Mouse (Mus musculus) liver, postnatal 0 days (tissue): Measurements from ENCODE around the gene 4933415A04Rik. TPM values are rescaled to one million over a fixed set of nuclear protein-coding genes. Genes with fewer than 3 reads are reported as not detected.

Source experiments
- ATAC-seq: fragments of 200-750 bp; cut with Nextera tagmentation; 2 replicates; pipeline ENCODE4 v1.8.0; 2017; ENCODE audit warnings: mild to moderate bottlenecking, moderate library complexity
- DNase-seq: peaks from one replicate; pipeline ENCODE4 v3.0.0-alpha.2; 2016
- H3K27ac ChIP-seq: fragments of 300-500 bp; sonication (generic); 2 replicates; pipeline ENCODE4 v1.5.1; 2014; ENCODE audit warnings: antibody characterized with exemption, moderate library complexity, mild to moderate bottlenecking, low read depth
- H3K27me3 ChIP-seq: fragments of 300-500 bp; sonication (generic); 2 replicates; pipeline ENCODE4 v1.6.1; 2014; ENCODE audit warnings: low read length, control low read depth, mixed read lengths; ENCODE audit not compliant: insufficient read depth
- H3K36me3 ChIP-seq: fragments of 300-500 bp; sonication (generic); replicated peaks from 2 replicates; pipeline ENCODE4 v1.6.1; 2014; ENCODE audit warnings: mild to moderate bottlenecking, control low read depth, low read length, moderate library complexity, mixed read lengths; ENCODE audit not compliant: insufficient read depth
- H3K4me1 ChIP-seq: fragments of 300-500 bp; sonication (generic); 2 replicates; pipeline ENCODE4 v1.6.1; 2014; ENCODE audit warnings: antibody characterized with exemption, mild to moderate bottlenecking, control low read depth; ENCODE audit not compliant: insufficient read depth
- H3K4me2 ChIP-seq: fragments of 300-500 bp; sonication (generic); 2 replicates; pipeline ENCODE4 v1.6.1; 2014; ENCODE audit warnings: low read depth, mild to moderate bottlenecking, low read length, moderate library complexity, mixed read lengths
- H3K4me3 ChIP-seq: fragments of 300-500 bp; sonication (generic); 2 replicates; pipeline ENCODE4 v1.5.1; 2014; ENCODE audit warnings: low read depth, low read length
- H3K9ac ChIP-seq: fragments of 300-500 bp; sonication (generic); replicated peaks from 2 replicates; pipeline ENCODE4 v1.6.1; 2014; ENCODE audit warnings: mild to moderate bottlenecking, moderate library complexity
- H3K9me3 ChIP-seq: fragments of 300-500 bp; sonication (generic); 2 replicates; pipeline ENCODE4 v1.6.1; 2016; ENCODE audit warnings: mild to moderate bottlenecking, control low read depth, low read length, mixed read lengths
- CTCF ChIP-seq: sonication (generic); IDR thresholded peaks from 2 replicates; pipeline ENCODE4 v1.5.1; 2016; ENCODE audit warnings: antibody characterized with exemption, low read depth
- EP300 ChIP-seq: IDR thresholded peaks from 2 replicates; pipeline ENCODE4 v1.6.1; 2016; ENCODE audit warnings: antibody characterized with exemption, low read depth, mild to moderate bottlenecking
- WGBS: fragments of 180-500 bp; shearing (Covaris S2); extraction: QIAGEN DNeasy Blood & Tissue Kit; methylation state at CpG from one replicate; pipeline ENCODE4 v1.1.7; 2014; ENCODE audit not compliant: insufficient replicate concordance; 5-methylcytosine and 5-hydroxymethylcytosine counted together
- polyA plus RNA-seq: library from polyadenylated mRNA; unstranded; fragments of >200 nt; fragmentation: Nextera tagmentation; extraction: Ambion mirVana; gene quantifications from 2 replicates; pipeline ENCODE4 v1.2.1, GENCODE M21; 2015

Gene 4933415A04Rik
- polyA plus RNA-seq, 1 experiment from 2014 or later: 0.51 TPM

DNA sequence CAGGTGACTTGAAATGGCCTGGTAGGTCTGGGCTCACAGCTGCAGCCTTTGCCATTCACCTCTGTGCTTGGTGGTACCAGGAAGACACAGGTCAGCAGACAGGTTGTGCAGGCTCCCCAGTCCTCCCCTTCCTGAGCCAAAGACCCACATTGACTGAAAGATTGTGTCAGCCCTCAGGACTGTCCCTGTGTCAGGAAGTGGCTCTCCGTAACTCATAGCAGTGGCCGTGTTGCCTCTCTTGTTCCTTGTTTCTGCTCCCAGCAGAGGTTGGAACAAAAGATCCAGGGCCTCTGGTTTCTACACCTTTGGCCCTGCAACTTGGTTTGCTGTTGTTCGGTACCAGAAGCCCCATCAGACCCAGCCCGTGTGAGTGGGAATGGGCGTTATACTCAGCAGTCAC lies 17.7 kb upstream of the 4933415A04Rik start:
- TF ChIP-seq CTCF: no peak
- TF ChIP-seq EP300: no peak
- H3K9ac ChIP-seq: no peak overlapping the region
- DNase-seq: no peak
- peak; percentile 27; the same call in 1 of the 2 replicates for ATAC-seq
- 0 out of 2 replicates have a peak overlapping the region, but pooled peaks have one; percentile 1 for H3K4me2 ChIP-seq
- H3K4me3 ChIP-seq: no peak overlapping the region
- no peaks in the 10 kb centered on the region for H3K27me3 ChIP-seq
- H3K27ac ChIP-seq: peak overlapping the region; percentile 3; the same call in 1 of the 2 replicates
- H3K36me3 ChIP-seq: no peaks in the 10 kb centered on the region
- 44% methylated on average over 5 of the region's 5 CpGs for WGBS
- no peaks in the 10 kb centered on the region for H3K9me3 ChIP-seq
- no peaks in the 10 kb centered on the region for H3K4me1 ChIP-seq

DNA sequence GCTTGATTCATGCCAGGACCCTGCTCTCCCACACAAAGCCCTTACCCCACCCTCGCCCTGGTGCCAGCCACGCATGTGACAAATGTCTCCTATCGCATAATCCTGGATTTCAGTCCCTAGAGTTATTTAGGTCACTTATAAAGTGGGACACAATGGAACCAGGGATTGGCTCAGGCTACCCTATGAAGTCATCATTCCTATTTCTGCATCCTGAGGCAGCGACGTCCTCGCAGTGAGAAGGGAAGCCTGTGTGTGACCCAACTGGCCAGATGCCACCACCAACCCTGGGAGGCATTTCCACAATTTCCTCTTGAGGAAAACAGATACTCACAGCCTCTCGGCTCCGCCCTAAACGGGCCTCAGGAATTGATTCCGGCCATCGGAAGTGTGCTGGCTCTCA lies 17.2 kb upstream of the 4933415A04Rik start:
- H3K4me3 ChIP-seq: no peak overlapping the region
- peak overlapping the region; percentile 3; the same call in 1 of the 2 replicates for H3K27ac ChIP-seq
- TF ChIP-seq EP300: no peak
- TF ChIP-seq CTCF: no peak
- no peak overlapping the region for H3K9ac ChIP-seq
- DNase-seq (peak; percentile 59), ATAC-seq (peak; percentile 74)
- WGBS: 33% methylated on average over 11 of the region's 11 CpGs
- H3K4me1 ChIP-seq: no peaks in the 10 kb centered on the region
- H3K9me3 ChIP-seq: no peaks in the 10 kb centered on the region
- H3K36me3 ChIP-seq: no peaks in the 10 kb centered on the region
- 0 out of 2 replicates have a peak overlapping the region, but pooled peaks have one; percentile 1 for H3K4me2 ChIP-seq
- no peaks in the 10 kb centered on the region for H3K27me3 ChIP-seq

DNA sequence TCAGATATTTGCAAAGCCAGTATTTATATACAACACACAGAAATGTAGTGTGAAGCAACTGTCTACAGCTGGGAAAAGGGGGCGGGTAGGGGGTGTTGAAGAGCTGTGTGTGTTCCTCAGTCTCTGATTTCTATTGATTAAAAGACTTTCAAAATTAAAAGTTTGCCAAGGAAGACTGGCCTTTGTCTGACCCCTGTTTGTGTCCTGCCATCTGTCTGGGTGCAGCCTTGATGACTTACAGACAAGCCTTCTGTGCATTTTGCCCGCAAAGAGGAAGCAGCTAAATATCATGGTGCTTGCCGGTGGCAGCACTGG lies 11.8 kb upstream of the 4933415A04Rik start:
- no peak overlapping the region for H3K4me2 ChIP-seq
- no peaks in the 10 kb centered on the region for H3K36me3 ChIP-seq
- no peak overlapping the region for H3K9ac ChIP-seq
- no peak overlapping the region for H3K27ac ChIP-seq
- ATAC-seq (no peak), DNase-seq (no peak)
- TF ChIP-seq EP300: no peak
- no peak for TF ChIP-seq CTCF
- H3K9me3 ChIP-seq: no peaks in the 10 kb centered on the region
- 24% methylated on average over 3 of the region's 3 CpGs for WGBS
- H3K4me3 ChIP-seq: no peak overlapping the region
- H3K4me1 ChIP-seq: no peaks in the 10 kb centered on the region
- H3K27me3 ChIP-seq: no peaks in the 10 kb centered on the region

DNA sequence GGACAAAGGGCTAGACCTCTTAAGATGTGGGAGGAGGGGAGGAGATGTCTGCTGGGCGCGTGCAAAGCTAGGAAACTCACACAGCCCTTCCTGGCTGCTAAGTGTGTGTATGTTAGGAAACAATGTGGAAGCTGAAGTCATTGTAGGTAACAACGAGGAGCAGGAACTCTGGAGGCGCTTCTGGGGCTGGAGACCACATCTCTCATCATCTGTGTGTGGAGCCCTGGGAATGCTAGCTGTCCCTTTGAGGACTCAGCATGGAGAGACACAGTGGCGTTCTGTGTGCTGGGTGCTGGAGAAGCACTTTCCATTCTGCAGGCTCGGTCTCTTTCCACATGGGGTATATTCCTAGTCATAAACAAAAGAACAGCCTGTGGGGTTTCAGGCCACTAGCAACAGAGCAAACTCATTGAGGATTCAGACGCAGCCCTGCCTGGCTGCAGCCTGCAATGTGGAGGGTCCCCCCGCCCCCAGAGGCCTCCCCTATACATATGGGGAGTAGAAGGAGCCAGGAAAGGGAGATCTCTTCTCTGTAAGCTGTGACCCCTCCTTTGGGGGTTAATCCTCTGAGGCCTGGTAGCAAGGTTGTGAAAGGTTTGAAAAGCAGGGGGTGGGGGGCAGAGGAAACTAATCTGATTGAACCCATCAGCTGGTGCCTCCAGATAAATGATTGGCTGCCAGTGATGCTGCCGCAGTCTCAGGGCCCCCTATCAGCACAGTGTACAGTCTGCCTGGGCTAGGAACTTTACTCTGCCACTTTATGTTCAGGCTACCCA lies 11.3 kb upstream of the 4933415A04Rik start:
- DNase-seq: no peak
- no peaks in the 10 kb centered on the region for H3K9me3 ChIP-seq
- no peak for ATAC-seq
- H3K4me3 ChIP-seq: no peak overlapping the region
- TF ChIP-seq EP300: no peak
- no peak for TF ChIP-seq CTCF
- no peak overlapping the region for H3K4me2 ChIP-seq
- H3K27ac ChIP-seq: no peak overlapping the region
- 27% methylated on average over 9 of the region's 9 CpGs for WGBS
- no peaks in the 10 kb centered on the region for H3K36me3 ChIP-seq
- H3K4me1 ChIP-seq: no peaks in the 10 kb centered on the region
- no peaks in the 10 kb centered on the region for H3K27me3 ChIP-seq
- H3K9ac ChIP-seq: no peak overlapping the region

DNA sequence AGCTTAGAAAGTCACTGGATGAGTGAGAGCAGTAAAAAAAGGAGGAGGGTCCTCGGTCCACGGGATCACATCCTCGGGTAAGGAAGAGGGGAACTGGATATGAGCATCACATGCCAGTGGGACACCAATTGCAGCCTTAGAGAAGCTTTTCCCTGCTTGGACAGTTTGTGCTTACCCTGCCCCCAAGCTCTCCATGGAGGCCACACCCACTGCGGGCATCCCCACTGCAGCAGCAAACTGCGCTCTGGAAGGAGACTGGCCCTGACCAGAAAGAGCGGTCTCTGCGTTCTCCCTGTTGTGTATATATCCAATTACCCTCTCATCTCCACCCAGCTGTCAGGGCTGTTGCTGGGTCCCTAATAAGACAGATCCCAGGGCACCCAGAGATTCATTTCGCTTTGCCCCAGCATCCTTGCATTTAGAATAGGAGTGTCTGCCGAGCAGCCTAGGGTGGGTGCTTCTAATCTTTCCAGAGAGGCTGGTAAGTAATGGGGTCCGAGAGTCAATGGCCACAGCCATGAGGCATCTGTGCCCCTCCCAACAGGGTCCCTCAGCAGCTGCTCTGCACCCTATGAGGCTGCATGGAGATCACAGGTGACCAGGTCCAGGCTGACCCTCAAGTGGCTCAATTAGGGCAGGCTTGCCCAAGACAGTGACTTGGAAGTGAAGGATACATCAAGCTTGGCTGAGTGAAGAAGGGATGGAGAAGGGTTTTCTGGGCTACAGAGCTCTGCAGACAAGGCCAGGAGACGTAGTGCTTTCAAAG lies 8.9 kb upstream of the 4933415A04Rik start:
- H3K36me3 ChIP-seq: no peaks in the 10 kb centered on the region
- 79% methylated on average over 11 of the region's 11 CpGs for WGBS
- H3K4me3 ChIP-seq: no peak overlapping the region
- H3K4me2 ChIP-seq: no peak overlapping the region
- H3K4me1 ChIP-seq: no peaks in the 10 kb centered on the region
- no peaks in the 10 kb centered on the region for H3K9me3 ChIP-seq
- H3K9ac ChIP-seq: no peak overlapping the region
- TF ChIP-seq CTCF (no peak), EP300 (no peak)
- DNase-seq (no peak), ATAC-seq (no peak)
- H3K27ac ChIP-seq: no peak overlapping the region
- H3K27me3 ChIP-seq: no peaks in the 10 kb centered on the region

DNA sequence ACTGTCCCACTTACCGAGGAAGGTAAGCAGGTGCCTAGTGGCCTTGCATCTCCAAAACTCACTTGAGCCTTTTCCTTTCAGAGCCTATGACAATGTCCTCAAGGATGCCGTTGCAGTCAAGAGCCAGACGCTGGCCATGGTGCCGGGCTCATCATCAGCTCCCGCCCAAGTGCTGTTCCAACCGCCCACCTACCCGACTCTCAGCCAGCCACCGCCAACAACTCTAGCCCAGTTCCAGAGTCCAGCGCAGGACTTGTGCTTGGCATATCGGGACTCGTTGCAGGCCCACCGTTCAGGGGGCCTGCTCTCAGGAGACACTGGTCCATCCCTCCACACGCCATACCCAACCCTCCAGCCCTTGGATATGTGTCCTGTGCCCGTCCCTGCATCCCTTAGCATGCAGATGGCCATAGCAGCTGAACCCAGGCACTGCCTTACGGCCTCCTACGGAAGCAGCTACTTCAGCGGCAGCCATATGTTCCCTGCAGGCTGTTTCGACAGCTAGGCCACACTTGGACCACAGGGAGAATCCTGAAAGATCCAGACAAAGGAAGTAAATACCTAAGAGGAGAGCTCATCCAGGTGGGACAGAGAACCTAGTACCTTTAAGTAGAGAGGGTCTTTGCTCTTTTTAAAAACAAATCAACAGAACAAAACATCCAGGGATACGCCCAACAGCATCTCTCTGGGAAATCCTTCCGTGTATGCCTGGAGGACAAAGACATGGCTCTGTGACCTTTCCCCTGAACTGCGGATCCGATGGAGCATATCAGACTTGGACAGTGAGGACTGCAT lies 1.4 kb upstream of the 4933415A04Rik start:
- Histone ChIP-seq H3K4me3 (no peak overlapping the region), H3K9ac (no peak overlapping the region), H3K36me3 (no peaks in the 10 kb centered on the region), H3K9me3 (no peaks in the 10 kb centered on the region), H3K4me1 (no peaks in the 10 kb centered on the region), H3K27me3 (no peaks in the 10 kb centered on the region), H3K27ac (no peak overlapping the region), H3K4me2 (no peak overlapping the region)
- ATAC-seq: no peak
- no peak for DNase-seq
- TF ChIP-seq EP300: no peak
- no peak for TF ChIP-seq CTCF
- 85% methylated on average over 22 of the region's 22 CpGs for WGBS
